Mouse (Mus musculus) ES-E14 (cell line): Measurements from ENCODE around the gene Adamts2. TPM values are rescaled to one million over a fixed set of nuclear protein-coding genes. Genes with fewer than 3 reads are reported as not detected.

Experiments used
- DNase-seq: peaks from one replicate; pipeline ENCODE4 v3.0.0-alpha.2; 2013; ENCODE audit warnings: low read depth, low spot score
- H3K27ac ChIP-seq: 2 replicates; pipeline ENCODE4 v1.5.1; 2012; ENCODE audit warnings: low read depth, mild to moderate bottlenecking, low read length, moderate library complexity, mixed read lengths; ENCODE audit not compliant: poor library complexity, insufficient read depth, severe bottlenecking
- H3K36me3 ChIP-seq: 2 replicates; pipeline ENCODE4 v1.6.1; 2012; ENCODE audit warnings: mild to moderate bottlenecking, low read length, moderate library complexity, mixed read lengths; ENCODE audit not compliant: control insufficient read depth, poor library complexity, insufficient read depth, severe bottlenecking
- H3K4me1 ChIP-seq, 2 experiments: fragments of 150-350 bp in 1 of 2; sonication (generic) in 1 of 2; 2 replicates each; pipeline ENCODE4 v1.6.1; 2012; ENCODE audit warnings: low read length in 2 of 2, mild to moderate bottlenecking in 1 of 2, mixed read lengths in 1 of 2; ENCODE audit not compliant: control insufficient read depth in 2 of 2, insufficient read depth in 2 of 2, poor library complexity in 1 of 2
- H3K4me3 ChIP-seq, 2 experiments: fragments of 150-350 bp in 1 of 2; sonication (generic) in 1 of 2; 2 replicates each; pipeline ENCODE4 v1.5.1; 2012; ENCODE audit warnings: low read length in 2 of 2, low read depth in 1 of 2, mild to moderate bottlenecking in 1 of 2, mixed read lengths in 1 of 2; ENCODE audit not compliant: insufficient read depth in 1 of 2, poor library complexity in 1 of 2, severe bottlenecking in 1 of 2
- H3K9ac ChIP-seq: 2 replicates; pipeline ENCODE4 v1.6.1; 2012; ENCODE audit warnings: low read depth, mild to moderate bottlenecking, low read length, mixed read lengths; ENCODE audit not compliant: poor library complexity, insufficient read depth, severe bottlenecking
- H3K9me3 ChIP-seq: fragments of 150-350 bp; sonication (generic); 2 replicates; pipeline ENCODE4 v1.6.1; 2012; ENCODE audit warnings: low read depth, mild to moderate bottlenecking, low read length; ENCODE audit not compliant: control insufficient read depth, insufficient read depth
- CHD2 ChIP-seq: IDR thresholded peaks from 2 replicates; pipeline ENCODE4 v1.6.1; 2014; ENCODE audit warnings: mild to moderate bottlenecking, low read depth, low read length, inconsistent platforms
- HCFC1 ChIP-seq: IDR thresholded peaks from 2 replicates; pipeline ENCODE4 v1.6.1; 2012; ENCODE audit warnings: low read length, inconsistent platforms, borderline replicate concordance; ENCODE audit not compliant: insufficient read depth
- MAFK ChIP-seq: IDR thresholded peaks from 2 replicates; pipeline ENCODE4 v1.6.1; 2014; ENCODE audit warnings: mild to moderate bottlenecking, low read depth, low read length, inconsistent platforms; ENCODE audit not compliant: insufficient read depth
- ZC3H11A ChIP-seq: IDR thresholded peaks from 2 replicates; pipeline ENCODE4 v1.6.1; 2012; ENCODE audit warnings: low read depth, mild to moderate bottlenecking, inconsistent platforms, low read length, borderline replicate concordance
- ZNF384 ChIP-seq: IDR thresholded peaks from 2 replicates; pipeline ENCODE4 v1.6.1; 2012; ENCODE audit warnings: low read depth, low read length, inconsistent platforms
- in situ Hi-C, 2 experiments: fragments of 600-800 bp; cut with MboI; formaldehyde crosslinking; loops; one replicate each; pipeline ENCODE4 v1.15.1; 2025; ENCODE audit warnings: low sequenced_read_pairs in 2 of 2, inconsistent platforms in 1 of 2; ENCODE audit not compliant: unreplicated experiment in 2 of 2
- total RNA-seq: library from RNA; depleted of rRNA; stranded (reverse); fragments of 300-350 nt; gene quantifications from 2 replicates; pipeline ENCODE4 v1.2.3, GENCODE M21; 2012

Adamts2 gene
- total RNA-seq, 1 experiment = 1.1 TPM

- DNase-seq = no peak
- no peaks in the 10 kb centered on the region for H3K9me3 ChIP-seq
- H3K9ac ChIP-seq = no peak overlapping the region
- peaks cover 2 to 6% of the 10 kb centered on the region in 2 experiments; a peak in 3 of 4 replicates for H3K4me1 ChIP-seq
- in situ Hi-C loops = no loop called here
- no peak overlapping the region for H3K27ac ChIP-seq
- no peaks in the 10 kb centered on the region for H3K36me3 ChIP-seq
- TF ChIP-seq CHD2 (no peak), ZNF384 (no peak), HCFC1 (no peak)
- H3K4me3 ChIP-seq = no peak overlapping the region
Measured at GRCm38 (mm10) chr11:50847047-50847446, 245.2 kb downstream of the Adamts2 start.

GRCm38 (mm10) chr11:50848520-50849137 is 246.7 kb downstream of the Adamts2 start:
- peaks cover 2 to 15% of the 10 kb centered on the region in 2 experiments; a peak in 3 of 4 replicates for H3K4me1 ChIP-seq
- H3K4me3 ChIP-seq = no peak overlapping the region
- H3K36me3 ChIP-seq = no peaks in the 10 kb centered on the region
- TF ChIP-seq HCFC1 (no peak), ZC3H11A (no peak), ZNF384 (no peak), MAFK (no peak), CHD2 (no peak)
- no peaks in the 10 kb centered on the region for H3K9me3 ChIP-seq
- H3K9ac ChIP-seq = no peak overlapping the region
- H3K27ac ChIP-seq = no peak overlapping the region
- in situ Hi-C loops = no loop called here
- no peak for DNase-seq

GRCm38 (mm10) chr11:50849310-50849709 is 247.4 kb downstream of the Adamts2 start:
- Histone ChIP-seq H3K36me3 (no peaks in the 10 kb centered on the region), H3K4me3 (no peak overlapping the region), H3K9me3 (no peaks in the 10 kb centered on the region), H3K27ac (no peak overlapping the region), H3K4me1 (peaks cover 2 to 19% of the 10 kb centered on the region in 2 experiments; a peak in 3 of 4 replicates), H3K9ac (no peak overlapping the region)
- TF ChIP-seq CHD2 = no peak
- no peak for TF ChIP-seq ZC3H11A
- TF ChIP-seq MAFK = no peak
- no peak for TF ChIP-seq ZNF384
- no peak for DNase-seq
- in situ Hi-C loops = no loop called here

- H3K9me3 ChIP-seq = no peaks in the 10 kb centered on the region
- no peak within 1 kb of the TSS for H3K27ac ChIP-seq
- peak within 1 kb of the TSS; percentile 27 to 70 for H3K4me3 ChIP-seq
- no peak for DNase-seq
- H3K9ac ChIP-seq = peak within 1 kb of the TSS; percentile 39; the same call in 1 of the 2 replicates
- no peaks in the 10 kb centered on the region for H3K36me3 ChIP-seq
- H3K4me1 ChIP-seq = peaks cover 2 to 19% of the 10 kb centered on the region in 2 experiments; a peak in 3 of 4 replicates
- in situ Hi-C loops = no loop called here
- TF ChIP-seq MAFK (no peak), CHD2 (no peak), HCFC1 (no peak), ZNF384 (no peak), ZC3H11A (no peak)
Measured at GRCm38 (mm10) chr11:50850177-50850735, 248.4 kb downstream of the Adamts2 start, which contains the start of gene Grm6. TSS of gene Grm6 (plus strand) at chr11:50850685.
